Mouse (Mus musculus): Measurements from ENCODE around the gene Acox2.

DNA sequence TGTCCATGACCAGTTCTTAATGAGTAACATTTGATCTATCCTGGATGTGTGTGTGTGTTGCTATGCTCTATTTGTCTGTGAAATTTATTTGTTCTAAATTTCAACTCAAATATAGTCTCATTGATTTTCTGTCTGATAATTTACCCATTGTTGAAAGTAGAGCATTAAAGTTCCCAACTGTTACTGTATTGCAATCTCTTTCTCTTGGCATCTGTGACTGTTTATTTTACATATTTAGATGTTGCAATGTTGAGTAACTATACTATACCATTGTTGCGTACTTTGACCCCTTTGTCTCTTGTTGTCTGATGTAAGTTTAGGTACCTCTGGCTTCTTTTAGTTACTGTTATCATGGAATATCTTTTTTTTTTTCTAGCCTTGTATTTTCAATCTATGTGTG, 5.2 kb upstream of the Acox2 start:
- TF ChIP-seq CTCF (IDR thresholded peaks at IDR 0.05; ENCODE audit: borderline replicate concordance, insufficient read depth, low read length) = no peak
- TF ChIP-seq POLR2A (IDR thresholded peaks at IDR 0.05; ENCODE audit: low read depth, low read length) = no peak

All from embryonic fibroblast, embryonic 13.5 days (primary cell).